Mouse (Mus musculus): ENCODE data around the gene Aprt. TPM values are rescaled to one million over a fixed set of nuclear protein-coding genes. Genes with fewer than 3 reads are reported as not detected.

Aprt gene
- polyA plus RNA-seq, 1 experiment: 86.7 TPM

- no peaks in the 10 kb centered on the region for H3K36me3 ChIP-seq (ENCODE audit: control insufficient read depth, insufficient read depth, low read length)
- WGBS: 56% methylated on average over 7 of the region's 7 CpGs
Observed at GRCm38 (mm10) chr8:122526526-122527170, 50.1 kb downstream of the Aprt start.

GRCm38 (mm10) chr8:122526084-122526483 is 50.6 kb downstream of the Aprt start:
- Histone ChIP-seq H3K27ac (ENCODE audit: insufficient read depth, low read length) (no peak overlapping the region), H3K36me3 (ENCODE audit: control insufficient read depth, insufficient read depth, low read length) (no peaks in the 10 kb centered on the region)
- 85% methylated on average over 3 of the region's 3 CpGs for WGBS

More at GRCm38 (mm10) chr8:122526526-122527170, 50.1 kb downstream of the Aprt start:
- TF ChIP-seq CTCF (IDR thresholded peaks at IDR 0.05; ENCODE audit: extremely low read depth, insufficient read depth, insufficient read length, insufficient replicate concordance) (no peak), POLR2A (IDR thresholded peaks at IDR 0.05; ENCODE audit: low read depth, low read length) (no peak)
- peaks cover 4% of the 10 kb centered on the region; the same call in 1 of the 2 replicates for H3K4me1 ChIP-seq (ENCODE audit: control insufficient read depth, insufficient read depth, insufficient read length)
- H3K27me3 ChIP-seq (ENCODE audit: control insufficient read depth, insufficient read depth, low read length): no peaks in the 10 kb centered on the region
- H3K27ac ChIP-seq (ENCODE audit: insufficient read depth, low read length): no peak overlapping the region; the same call in 1 of the 2 replicates
- DNase-seq (ENCODE audit: low read depth in 1 of 2, low spot score in 2 of 2): no peak
- no peak overlapping the region for H3K4me3 ChIP-seq (ENCODE audit: extremely low read depth, insufficient read depth, insufficient read length)

DNA sequence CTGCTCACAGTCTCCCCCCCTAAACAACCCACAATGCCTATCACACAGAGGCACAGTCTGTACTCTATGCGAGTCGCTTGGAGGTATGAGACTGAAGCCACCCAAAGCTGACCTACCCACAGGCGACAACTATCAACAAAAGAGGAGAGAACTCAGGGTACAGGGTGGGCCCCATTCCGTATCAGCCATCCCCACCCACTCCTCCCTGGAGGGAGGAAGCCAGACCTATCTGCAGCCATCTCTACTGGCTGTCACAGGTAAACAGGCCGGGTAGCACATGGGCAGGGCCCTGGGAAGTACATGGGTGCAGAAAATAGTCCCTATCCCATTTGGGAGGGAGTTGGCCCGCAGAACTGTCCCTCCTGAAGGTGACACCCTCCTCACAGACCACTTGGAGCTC is 51.7 kb downstream of the Aprt start:
- WGBS: 81% methylated on average over 6 of the region's 6 CpGs
- Histone ChIP-seq H3K27me3 (ENCODE audit: control insufficient read depth, insufficient read depth, low read length) (no peaks in the 10 kb centered on the region), H3K4me1 (ENCODE audit: control insufficient read depth, insufficient read depth, insufficient read length) (no peaks in the 10 kb centered on the region), H3K36me3 (ENCODE audit: control insufficient read depth, insufficient read depth, low read length) (no peaks in the 10 kb centered on the region), H3K4me3 (ENCODE audit: extremely low read depth, insufficient read depth, insufficient read length) (no peak overlapping the region), H3K27ac (ENCODE audit: insufficient read depth, low read length) (no peak overlapping the region)
- DNase-seq (ENCODE audit: low read depth in 1 of 2, low spot score in 2 of 2): no peak
- TF ChIP-seq POLR2A (IDR thresholded peaks at IDR 0.05; ENCODE audit: low read depth, low read length) (no peak), CTCF (IDR thresholded peaks at IDR 0.05; ENCODE audit: extremely low read depth, insufficient read depth, insufficient read length, insufficient replicate concordance) (no peak)

More at GRCm38 (mm10) chr8:122526084-122526483, 50.6 kb downstream of the Aprt start:
- DNase-seq (ENCODE audit: low read depth in 1 of 2, low spot score in 2 of 2): no peak
- no peaks in the 10 kb centered on the region for H3K27me3 ChIP-seq (ENCODE audit: control insufficient read depth, insufficient read depth, low read length)
- H3K4me3 ChIP-seq (ENCODE audit: extremely low read depth, insufficient read depth, insufficient read length): no peak overlapping the region
- no peak for TF ChIP-seq POLR2A (IDR thresholded peaks at IDR 0.05; ENCODE audit: low read depth, low read length)
- TF ChIP-seq CTCF (IDR thresholded peaks at IDR 0.05; ENCODE audit: extremely low read depth, insufficient read depth, insufficient read length, insufficient replicate concordance): no peak
- H3K4me1 ChIP-seq (ENCODE audit: control insufficient read depth, insufficient read depth, insufficient read length): peaks cover 4% of the 10 kb centered on the region; the same call in 1 of the 2 replicates

Other genes with a start within 250 kb of the Aprt start
- 0.12 TPM in 1 of 2 replicates, not detected in the other for gene Trhr2, start 216.2 kb downstream of the Aprt start, polyA plus RNA-seq (2012; rRNA removed)
- 29.1 and 30.2 TPM in 2 replicates for gene Zc3h18, start 200.3 kb downstream of the Aprt start, polyA plus RNA-seq (2012; rRNA removed)
- 0.28 TPM in 1 of 2 replicates, not detected in the other for gene Il17c, start 154.9 kb downstream of the Aprt start, polyA plus RNA-seq (2012; rRNA removed)
- 751 and 823 TPM in 2 replicates for gene Cyba, start 144.0 kb downstream of the Aprt start, polyA plus RNA-seq (2012; rRNA removed)
- 17.0 and 20.5 TPM in 2 replicates for gene Mvd, start 133.5 kb downstream of the Aprt start, polyA plus RNA-seq (2012; rRNA removed)
- 3.9 and 6.0 TPM in 2 replicates for gene Snai3, start 116.2 kb downstream of the Aprt start, polyA plus RNA-seq (2012; rRNA removed)
- gene Rnf166, start 100.8 kb downstream of the Aprt start, polyA plus RNA-seq (2012; rRNA removed): 79.6 and 115 TPM in 2 replicates
- 40.8 and 50.3 TPM in 2 replicates for gene Ctu2, start 100.8 kb downstream of the Aprt start, polyA plus RNA-seq (2012; rRNA removed)
- 96.7 and 117 TPM in 2 replicates for gene Piezo1, start 25.6 kb downstream of the Aprt start, polyA plus RNA-seq (2012; rRNA removed)
- gene Cdt1, start 8.9 kb downstream of the Aprt start, polyA plus RNA-seq (2012; rRNA removed): 50.4 and 118 TPM in 2 replicates
- gene Galns, start 34.6 kb upstream of the Aprt start, polyA plus RNA-seq (2012; rRNA removed): 13.1 and 16.4 TPM in 2 replicates
- gene Trappc2l, start 34.7 kb upstream of the Aprt start, polyA plus RNA-seq (2012; rRNA removed): 101 and 133 TPM in 2 replicates
- 0.13 TPM in 1 of 2 replicates, not detected in the other for gene Pabpn1l, start 45.8 kb upstream of the Aprt start, polyA plus RNA-seq (2012; rRNA removed)
- gene Cbfa2t3, start 122.2 kb upstream of the Aprt start, polyA plus RNA-seq (2012; rRNA removed): 38.3 and 40.2 TPM in 2 replicates
- 11.1 and 12.0 TPM in 2 replicates for gene Acsf3, start 198.6 kb upstream of the Aprt start, polyA plus RNA-seq (2012; rRNA removed)